Mouse (Mus musculus) cerebellum, adult 2 months (tissue): ENCODE measurements around the gene Slc6a20b. TPM values are rescaled to one million over a fixed set of nuclear protein-coding genes. Genes with fewer than 3 reads are reported as not detected.

Source experiments
- DNase-seq, 2 experiments: peaks; one replicate each; pipeline ENCODE4 v3.0.0; 2021
- H3K27ac ChIP-seq: fragments of 200-500 bp; 2 replicates; pipeline ENCODE4 v1.5.1; 2012; ENCODE audit warnings: low read length, control low read depth, inconsistent platforms; ENCODE audit not compliant: insufficient read depth
- H3K27me3 ChIP-seq: fragments of 200-500 bp; 2 replicates; pipeline ENCODE4 v1.6.1; 2012; ENCODE audit warnings: inconsistent platforms, mild to moderate bottlenecking, low read length, moderate library complexity; ENCODE audit not compliant: control insufficient read depth, insufficient read depth
- H3K4me1 ChIP-seq: fragments of 200-500 bp; 2 replicates; pipeline ENCODE4 v1.6.1; 2011; ENCODE audit warnings: low read length; ENCODE audit not compliant: control insufficient read depth, insufficient read depth
- H3K4me3 ChIP-seq: fragments of 200-500 bp; replicated peaks from 2 replicates; pipeline ENCODE3; 2011; ENCODE audit warnings: mild to moderate bottlenecking, low read depth, low read length, control low read depth; ENCODE audit not compliant: insufficient read depth
- CTCF ChIP-seq: fragments of 200-500 bp; IDR thresholded peaks from 2 replicates; pipeline ENCODE4 v1.5.1; 2011; ENCODE audit warnings: low read depth, mild to moderate bottlenecking, control low read depth, low read length, moderate library complexity, borderline replicate concordance; ENCODE audit not compliant: insufficient read depth
- POLR2A ChIP-seq: fragments of 200-500 bp; IDR thresholded peaks from 2 replicates; pipeline ENCODE4 v1.6.1; 2011; ENCODE audit warnings: low read length, control low read depth, borderline replicate concordance; ENCODE audit not compliant: insufficient read depth
- WGBS: fragments of 180-500 bp; shearing (Covaris S2); methylation state at CpG from one replicate; pipeline ENCODE4 v1.1.7; 2018; 5-methylcytosine and 5-hydroxymethylcytosine counted together
- polyA plus RNA-seq: library from polyadenylated mRNA; depleted of rRNA; stranded (reverse); fragments of >200 nt; gene quantifications from 2 replicates; pipeline ENCODE4 v1.2.3, GENCODE M21; 2012

The Slc6a20b gene
- polyA plus RNA-seq, 1 experiment = 0.25 TPM

DNA sequence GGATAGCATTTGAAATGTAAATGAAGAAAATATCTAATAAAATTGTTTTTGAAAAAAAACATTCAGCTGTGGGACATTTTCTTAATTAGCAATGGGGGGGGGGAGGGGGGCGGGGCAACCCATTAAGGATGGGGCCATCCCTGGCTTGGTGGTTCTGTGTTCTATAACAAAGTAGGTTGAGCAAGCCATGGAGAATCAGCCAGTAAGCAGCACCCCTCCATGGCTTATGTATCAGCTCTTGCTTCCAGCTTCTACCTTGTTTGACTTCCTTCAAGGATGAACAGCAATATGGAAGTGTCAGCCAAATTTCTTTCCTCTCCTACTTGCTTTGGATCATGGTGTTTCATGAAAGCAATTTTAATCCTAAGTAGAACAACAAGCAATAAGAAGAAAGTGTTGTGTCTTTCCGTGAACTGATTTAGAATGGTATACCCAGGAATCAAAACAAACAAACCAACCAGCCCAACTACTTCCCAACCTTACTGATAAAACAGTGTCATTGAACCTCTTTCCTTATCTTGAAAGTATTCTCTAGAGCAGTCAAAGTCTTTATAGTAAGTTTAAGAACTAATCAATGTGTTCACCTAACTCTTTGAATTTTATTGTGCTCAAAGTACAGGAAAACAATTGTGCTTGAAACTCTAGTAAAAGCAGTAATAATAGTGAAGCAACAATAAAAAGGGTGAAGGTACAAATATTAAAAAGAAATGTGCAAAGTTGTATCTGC, 17.6 kb upstream of the Slc6a20b start:
- Histone ChIP-seq H3K27ac (no peak overlapping the region), H3K4me1 (no peaks in the 10 kb centered on the region), H3K27me3 (no peaks in the 10 kb centered on the region), H3K4me3 (no peak overlapping the region)
- no peak for DNase-seq
- TF ChIP-seq CTCF = no peak
- no peak for TF ChIP-seq POLR2A
- 87% methylated on average over 2 of the region's 2 CpGs for WGBS

GRCm38 (mm10) chr9:123640106-123640505, 7.7 kb upstream of the Slc6a20b start:
- WGBS = 64% methylated on average over 1 of the region's 1 CpGs
- Histone ChIP-seq H3K4me1 (no peaks in the 10 kb centered on the region), H3K27me3 (no peaks in the 10 kb centered on the region), H3K4me3 (no peak overlapping the region), H3K27ac (no peak overlapping the region)
- no peak for DNase-seq
- TF ChIP-seq POLR2A = no peak
- TF ChIP-seq CTCF = no peak

DNA sequence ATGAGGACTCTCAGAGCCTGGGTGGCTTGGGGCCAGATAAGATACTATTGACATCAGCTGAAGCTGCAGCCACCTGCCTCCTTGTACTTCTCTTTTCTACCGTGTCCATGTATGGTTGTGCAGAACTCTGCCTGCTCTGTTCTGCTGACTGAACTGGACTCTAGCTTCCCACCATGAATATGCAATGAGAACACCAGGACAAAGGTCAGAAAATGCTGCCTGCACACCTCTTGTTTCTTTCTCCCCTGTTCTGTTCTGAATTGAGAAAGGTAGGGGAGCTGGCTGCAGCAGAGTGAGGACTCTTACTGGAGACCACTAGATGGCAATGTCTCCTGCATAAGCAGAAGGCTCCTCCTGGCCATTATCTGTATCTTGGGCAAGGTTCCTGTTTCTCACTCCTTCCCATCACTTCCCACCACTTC, 6.3 kb upstream of the Slc6a20b start:
- Histone ChIP-seq H3K4me1 (no peaks in the 10 kb centered on the region), H3K27ac (no peak overlapping the region), H3K4me3 (no peak overlapping the region), H3K27me3 (no peaks in the 10 kb centered on the region)
- DNase-seq = peak in 1 of 2 experiments; percentile 7
- WGBS = 72% methylated on average over 1 of the region's 1 CpGs
- TF ChIP-seq POLR2A = no peak
- peak; percentile 56; the same call in 1 of the 2 replicates for TF ChIP-seq CTCF

GRCm38 (mm10) chr9:123638231-123638630, 5.9 kb upstream of the Slc6a20b start:
- DNase-seq = no peak
- TF ChIP-seq POLR2A (no peak), CTCF (no peak)
- H3K27me3 ChIP-seq = no peaks in the 10 kb centered on the region

GRCm38 (mm10) chr9:123636771-123637170, 4.4 kb upstream of the Slc6a20b start:
- Histone ChIP-seq H3K27me3 (no peaks in the 10 kb centered on the region), H3K4me3 (no peak overlapping the region), H3K27ac (no peak overlapping the region), H3K4me1 (no peaks in the 10 kb centered on the region)
- WGBS = 57% methylated on average over 5 of the region's 5 CpGs
- DNase-seq = no peak
- TF ChIP-seq POLR2A (no peak), CTCF (no peak)

More at GRCm38 (mm10) chr9:123638231-123638630, 5.9 kb upstream of the Slc6a20b start:
- Histone ChIP-seq H3K27ac (no peak overlapping the region), H3K4me1 (no peaks in the 10 kb centered on the region), H3K4me3 (no peak overlapping the region)

- TF ChIP-seq POLR2A (no peak), CTCF (no peak)
- 85% methylated on average over 3 of the region's 3 CpGs for WGBS
- no peak overlapping the region for H3K4me3 ChIP-seq
Measured at GRCm38 (mm10) chr9:123632993-123633392, 628 bp upstream of the Slc6a20b start.

DNA sequence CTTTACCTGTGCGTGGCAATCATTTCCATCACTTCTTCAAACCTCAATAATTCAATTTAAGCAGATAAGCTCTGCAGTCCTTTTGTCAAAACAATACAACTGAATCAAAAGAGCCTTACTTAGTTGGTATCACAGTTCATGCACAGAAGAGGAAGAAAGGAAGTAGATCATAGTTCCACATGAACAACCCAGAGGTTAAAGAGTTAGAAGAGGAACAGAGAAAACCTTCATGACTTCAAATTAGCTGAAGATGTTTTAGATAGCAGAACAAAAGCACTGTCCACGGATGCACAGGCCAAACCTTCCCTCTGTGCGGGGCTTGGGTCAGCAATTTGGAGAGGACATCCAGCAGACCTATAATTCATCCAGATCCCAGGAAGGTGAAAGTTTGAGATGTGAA, 699 bp downstream of the Slc6a20b start:
- no peak overlapping the region for H3K27ac ChIP-seq
- 75% methylated on average over 3 of the region's 3 CpGs for WGBS
- H3K4me1 ChIP-seq = no peaks in the 10 kb centered on the region

More at GRCm38 (mm10) chr9:123632993-123633392, 628 bp upstream of the Slc6a20b start:
- Histone ChIP-seq H3K4me1 (no peaks in the 10 kb centered on the region), H3K27ac (no peak overlapping the region), H3K27me3 (no peaks in the 10 kb centered on the region; the same call in 1 of the 2 replicates)
- no peak for DNase-seq

DNA sequence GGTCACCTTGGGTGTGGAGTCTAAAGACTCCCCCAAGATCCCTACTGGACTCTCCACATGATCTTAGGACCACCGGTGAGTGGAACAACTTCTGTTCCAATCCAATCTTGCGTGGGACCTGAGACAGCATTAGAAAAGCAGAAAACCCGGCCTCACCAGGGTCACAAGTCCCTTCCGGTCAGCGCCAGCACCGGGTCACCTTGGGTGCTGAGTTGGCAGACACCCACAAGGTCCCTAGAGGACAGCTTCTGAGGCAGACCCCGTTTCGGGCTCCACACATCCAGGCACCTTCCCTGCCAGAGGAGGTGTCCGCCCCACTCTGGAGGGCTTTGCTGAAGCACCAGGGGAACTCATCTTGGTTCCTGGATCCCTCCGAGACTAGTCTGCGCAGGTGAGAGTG, 6.5 kb downstream of the Slc6a20b start:
- no peak for DNase-seq
- 92% methylated on average over 11 of the region's 11 CpGs for WGBS
- no peak overlapping the region for H3K4me3 ChIP-seq

More for the DNA sequence above, 699 bp downstream of the Slc6a20b start:
- no peak for DNase-seq
- TF ChIP-seq POLR2A (no peak), CTCF (no peak)
- Histone ChIP-seq H3K27me3 (no peaks in the 10 kb centered on the region; the same call in 1 of the 2 replicates), H3K4me3 (no peak overlapping the region)

More for the DNA sequence above, 6.5 kb downstream of the Slc6a20b start:
- TF ChIP-seq POLR2A (no peak), CTCF (no peak)
- Histone ChIP-seq H3K27ac (no peak overlapping the region), H3K27me3 (no peaks in the 10 kb centered on the region; the same call in 1 of the 2 replicates), H3K4me1 (no peaks in the 10 kb centered on the region)
